ENCODE assay signal across 1 mouse cellular context in the genomic region with DNA sequence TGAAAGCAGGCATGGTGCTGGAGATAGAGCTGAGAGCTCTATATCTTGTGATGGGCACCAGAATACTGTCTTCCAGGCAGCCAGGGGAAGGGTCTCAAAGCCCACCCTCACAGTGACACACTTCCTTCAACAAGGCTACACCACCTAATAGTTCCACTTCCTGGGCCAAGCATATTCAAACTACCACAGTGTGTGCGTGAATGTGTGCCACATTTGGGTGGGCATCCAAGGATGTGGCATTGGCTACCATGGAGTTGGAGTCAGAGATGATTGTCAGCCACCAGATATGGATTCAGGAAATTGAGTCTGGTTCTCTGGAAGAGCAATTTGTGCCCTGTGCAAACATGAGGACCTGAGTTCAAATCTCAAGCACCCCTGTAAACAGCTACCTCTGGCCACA.
TF ChIP-seq lines count a peak whose summit lies in the region.

No protein-coding gene starts in this region.

TF ChIP-seq in MEL, 35 proteins besides CTCF, POLR2A, EP300 and RAD21:
- TF ChIP-seq TAL1 (IDR thresholded peaks at IDR 0.05; ENCODE audit: low read length) (peak; percentile 40), MXI1 (IDR thresholded peaks at IDR 0.05; ENCODE audit: low read depth, low read length) (no peak), ZNF384 (IDR thresholded peaks at IDR 0.05; ENCODE audit: low read depth, low read length) (no peak), CHD1 (IDR thresholded peaks at IDR 0.05; ENCODE audit: low read depth, low read length) (0 out of 2 replicates have a peak, but pooled peaks have one; percentile 51), USF1 (IDR thresholded peaks at IDR 0.05; ENCODE audit: low read depth, low read length) (no peak), BHLHE40 (IDR thresholded peaks at IDR 0.05; ENCODE audit: borderline replicate concordance, low read depth, low read length) (no peak), MEF2A (IDR thresholded peaks at IDR 0.05; ENCODE audit: extremely low read depth, insufficient replicate concordance, low read depth, low read length, poor library complexity, severe bottlenecking) (no peak), TCF12 (IDR thresholded peaks at IDR 0.05; ENCODE audit: low read depth, low read length) (peak; percentile 28; the same call in 1 of the 2 replicates), RCOR1 (IDR thresholded peaks at IDR 0.05; ENCODE audit: low read depth, low read length) (no peak)
